Mouse (Mus musculus): ENCODE data around the gene Med18.
"Not testable (repeated sequence)": the region's sequence is repeated elsewhere in the genome, so short reads cannot be mapped to it uniquely, and the experiment has no call there.

Gene Med18

GRCm38 (mm10) chr4:132463430-132464254 lies at the start of gene Med18:
Gene Med18, minus strand, starts transcription at chr4:132463921.
- DNase-seq, result peak; percentile 90

GRCm38 (mm10) chr4:132512080-132512479 lies 48.4 kb upstream of the Med18 start:
- no peak for DNase-seq

DNA sequence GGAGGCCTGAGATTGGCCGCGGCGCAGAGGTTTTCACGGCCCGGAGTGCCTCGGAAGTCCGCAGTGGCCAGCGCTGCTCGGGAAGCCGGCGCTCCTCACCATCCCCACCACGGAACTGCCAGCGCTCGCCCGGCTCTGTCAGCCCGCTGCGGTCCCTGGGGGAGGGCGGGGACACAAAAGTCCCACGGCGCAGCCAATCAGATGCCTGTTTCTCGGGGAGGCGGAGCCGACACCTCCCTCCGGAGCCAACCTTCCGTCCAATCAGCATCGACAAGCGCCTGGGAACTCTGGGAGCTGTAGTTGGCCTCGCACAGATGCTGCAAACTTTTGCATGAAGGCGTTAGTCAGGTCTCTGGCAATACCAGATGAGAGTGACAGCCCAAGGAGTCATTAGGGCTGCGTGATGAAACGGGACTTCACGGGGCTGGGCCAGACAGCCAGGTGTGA lies 46.7 kb upstream of the Med18 start, which contains the start of gene Sesn2:
Sesn2 (minus strand) TSS at position 150 of the 447 bp plus-strand sequence.
- DNase-seq, result peak; percentile 91

- peak; percentile 63 for DNase-seq
Measured at GRCm38 (mm10) chr4:132509621-132510296, 46.0 kb upstream of the Med18 start.

- no peak for DNase-seq
Measured at GRCm38 (mm10) chr4:132507210-132507609, 43.5 kb upstream of the Med18 start.

- DNase-seq, result no peak
Measured at GRCm38 (mm10) chr4:132506250-132506649, 42.5 kb upstream of the Med18 start.

DNA sequence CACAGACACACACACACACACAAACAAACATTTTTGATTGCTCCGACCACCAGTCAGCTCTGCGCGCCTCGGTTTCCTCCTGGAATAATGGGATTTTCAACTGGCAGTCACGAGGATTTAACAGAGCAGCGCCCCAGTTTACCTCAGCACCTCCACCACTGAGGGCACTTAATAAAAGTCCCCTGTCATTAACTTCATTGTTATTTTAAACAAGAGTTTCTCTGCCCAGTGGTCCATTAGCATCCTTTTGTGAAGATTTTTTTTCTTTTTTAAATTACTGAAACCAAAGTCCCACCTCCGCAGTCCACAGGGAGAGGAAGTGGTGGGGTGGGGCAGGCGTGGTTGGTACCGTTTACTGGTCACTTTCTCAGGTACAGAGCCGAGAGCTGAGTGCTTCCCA lies 42.1 kb upstream of the Med18 start:
- no peak for DNase-seq

GRCm38 (mm10) chr4:132505034-132505738 lies 41.5 kb upstream of the Med18 start:
- DNase-seq, result no peak

GRCm38 (mm10) chr4:132503344-132503743 lies 39.6 kb upstream of the Med18 start:
- DNase-seq, result no peak

GRCm38 (mm10) chr4:132501639-132502038 lies 37.9 kb upstream of the Med18 start:
- no peak for DNase-seq

DNA sequence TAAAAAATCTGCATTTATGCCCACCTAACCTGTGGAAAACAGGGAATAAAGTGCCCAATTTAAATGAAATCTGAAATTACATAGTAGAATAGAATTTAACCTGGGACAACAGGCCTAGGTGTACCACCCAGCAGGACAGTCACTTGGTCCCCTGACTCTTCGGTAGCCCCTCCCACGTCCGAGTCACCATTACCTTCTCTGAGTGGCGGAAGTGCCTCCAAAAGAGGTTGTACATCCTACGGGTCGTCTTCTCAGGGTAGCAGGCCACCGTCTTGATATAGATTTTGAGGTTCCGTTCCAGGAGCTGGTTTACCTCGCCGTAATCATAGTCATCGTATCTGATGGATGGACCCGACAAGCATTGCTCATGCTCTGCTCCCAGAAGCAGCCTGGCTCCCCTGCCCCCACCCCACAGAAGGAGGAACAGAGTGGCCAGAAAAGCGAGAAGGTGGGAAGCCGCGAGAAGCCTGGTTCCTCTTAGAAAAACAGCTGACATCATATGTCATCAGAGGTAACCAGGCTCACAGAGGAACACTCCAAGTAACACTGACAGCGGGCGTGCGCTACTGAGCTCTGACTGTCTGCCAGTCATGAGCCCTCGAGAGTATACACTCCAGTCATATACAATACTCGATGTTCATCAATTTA lies 30.7 kb upstream of the Med18 start:
- no peak for DNase-seq

DNA sequence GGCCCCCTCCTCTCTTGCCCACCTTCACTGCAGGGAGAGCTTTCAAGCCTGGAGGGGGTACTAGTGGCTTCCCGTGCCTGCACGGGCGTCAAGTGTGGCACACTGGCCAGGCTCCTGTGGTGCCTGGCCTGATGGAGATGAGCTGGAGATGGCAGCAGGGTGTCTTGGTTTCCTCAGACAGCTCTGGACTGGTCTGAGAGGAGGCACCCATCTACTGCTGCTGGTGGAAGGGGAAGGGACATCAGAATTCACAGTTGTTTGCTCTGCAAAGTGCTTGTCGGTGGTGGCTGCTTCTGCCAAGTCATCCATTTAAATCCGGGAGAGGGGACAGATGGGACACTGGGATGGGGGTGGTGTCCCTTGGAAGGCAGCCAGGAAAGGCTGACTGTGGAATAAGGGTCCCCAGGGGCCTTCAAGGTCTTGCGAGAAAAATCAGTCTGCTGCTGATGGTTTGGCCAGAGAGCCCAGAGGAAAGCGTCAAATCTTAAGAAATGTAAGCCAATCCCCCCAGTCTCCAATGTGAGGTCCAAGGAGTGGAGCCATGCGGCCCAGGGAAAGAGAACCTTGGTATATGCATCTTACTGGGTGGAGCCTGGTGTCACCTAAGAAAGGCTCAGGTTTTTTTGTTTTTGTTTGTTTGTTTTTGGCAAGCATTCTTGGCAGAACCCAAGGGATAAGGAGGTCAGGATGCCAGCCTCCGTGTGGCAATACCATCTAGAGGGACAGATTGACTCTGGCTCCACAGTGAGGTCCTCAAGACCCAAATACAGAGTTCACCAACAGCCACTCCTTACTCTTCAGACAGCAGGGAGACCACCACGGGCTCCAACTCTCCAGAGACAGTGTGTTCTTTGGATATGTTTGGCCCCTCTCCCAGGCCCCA lies 28.7 kb upstream of the Med18 start:
- DNase-seq, result no peak

DNA sequence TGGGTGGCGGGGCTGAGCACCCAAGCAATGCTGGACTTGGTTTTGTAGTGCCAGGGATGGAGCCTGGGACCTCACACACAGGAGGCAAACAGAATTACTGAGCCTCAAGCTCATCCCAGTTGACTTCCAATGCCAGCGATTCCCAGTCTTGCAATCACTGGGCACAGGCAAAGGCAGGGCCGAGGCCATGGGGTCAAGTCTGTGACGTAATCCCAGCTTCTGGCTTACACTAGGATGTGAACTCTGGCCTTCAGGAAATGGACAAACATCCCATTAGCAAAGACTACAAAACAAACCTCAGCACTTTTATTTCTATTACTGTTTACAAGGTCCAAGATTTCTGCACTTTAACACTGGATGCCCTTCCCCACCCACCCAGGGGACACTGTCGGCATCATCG lies 28.0 kb upstream of the Med18 start:
- no peak for DNase-seq

- DNase-seq, result no peak
Measured at GRCm38 (mm10) chr4:132491057-132491456, 27.3 kb upstream of the Med18 start.

DNA sequence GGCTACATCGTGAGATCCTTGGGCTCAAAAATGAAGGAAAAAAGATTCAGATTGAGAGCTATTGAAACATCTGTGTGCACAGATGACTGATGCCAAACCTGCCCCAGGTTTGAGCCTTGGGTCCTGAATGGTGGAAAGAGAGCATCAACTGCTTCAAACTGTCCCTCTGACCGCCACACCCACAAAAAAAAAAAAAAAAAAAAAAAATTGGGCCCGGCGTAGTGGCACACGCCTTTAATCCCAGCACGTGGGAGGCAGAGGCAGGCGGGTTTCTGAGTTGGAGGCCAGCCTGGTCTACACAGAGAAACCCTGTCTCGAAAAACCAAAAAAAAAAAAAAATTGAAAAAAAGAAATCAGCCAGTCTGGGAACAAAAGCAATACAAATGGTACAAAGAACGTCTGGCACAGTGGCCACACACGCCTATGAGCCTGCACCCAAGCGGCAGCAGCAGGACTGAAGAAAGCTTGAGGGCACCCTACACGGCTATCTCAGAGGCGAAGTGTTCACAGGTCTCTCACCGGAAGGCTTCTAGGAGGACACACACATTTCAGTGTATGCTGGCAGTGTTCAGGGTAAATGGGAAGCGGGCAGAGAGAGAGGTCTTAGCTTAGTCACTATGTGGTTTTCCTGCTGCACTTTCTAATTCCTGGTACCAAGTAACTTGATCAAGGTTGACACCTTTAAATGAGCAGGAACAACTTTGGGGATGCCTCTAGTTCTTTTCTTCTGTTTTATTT lies 26.7 kb upstream of the Med18 start:
- no peak for DNase-seq

- DNase-seq, result no peak
Measured at GRCm38 (mm10) chr4:132488976-132489375, 25.3 kb upstream of the Med18 start.

GRCm38 (mm10) chr4:132488521-132488920 lies 24.8 kb upstream of the Med18 start:
- no peak for DNase-seq

DNA sequence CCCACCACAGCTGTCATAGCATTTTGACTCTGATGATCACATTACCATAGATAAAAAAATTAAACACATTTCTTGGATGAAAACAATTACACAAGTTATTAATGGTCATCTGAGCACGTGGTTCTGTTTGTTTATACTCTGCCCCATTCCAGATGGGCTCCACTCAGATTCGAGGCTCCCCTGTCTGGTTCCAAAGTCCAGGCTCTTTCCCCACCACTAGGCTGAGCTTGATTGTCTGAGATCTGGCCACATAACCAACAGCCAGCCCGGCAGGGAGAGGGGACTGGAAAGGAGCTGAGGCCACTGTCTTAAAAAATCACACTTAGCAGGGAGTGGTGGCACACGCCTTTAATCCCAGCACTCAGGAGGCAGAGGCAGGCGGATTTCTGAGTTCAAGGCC lies 21.1 kb upstream of the Med18 start:
- no peak for DNase-seq

DNA sequence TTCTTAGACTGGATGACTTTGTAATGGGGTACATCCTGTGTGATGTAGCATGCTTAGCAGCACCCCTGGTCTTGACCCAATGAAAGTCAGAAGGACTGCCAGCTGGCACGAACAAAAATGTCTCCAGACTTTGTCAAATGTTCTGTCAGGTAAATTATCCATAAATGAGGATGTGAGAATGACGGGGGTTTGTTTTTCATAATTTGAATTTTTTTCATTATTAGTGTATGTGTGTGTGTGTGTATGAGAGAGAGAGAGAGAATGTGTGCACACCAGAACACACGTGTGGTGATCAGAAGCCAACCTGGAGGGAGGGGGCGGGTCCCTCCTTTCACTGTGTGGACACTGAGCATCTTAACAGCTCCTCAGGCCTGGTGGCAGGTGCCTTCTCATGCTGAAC lies 20.5 kb upstream of the Med18 start:
- no peak for DNase-seq

DNA sequence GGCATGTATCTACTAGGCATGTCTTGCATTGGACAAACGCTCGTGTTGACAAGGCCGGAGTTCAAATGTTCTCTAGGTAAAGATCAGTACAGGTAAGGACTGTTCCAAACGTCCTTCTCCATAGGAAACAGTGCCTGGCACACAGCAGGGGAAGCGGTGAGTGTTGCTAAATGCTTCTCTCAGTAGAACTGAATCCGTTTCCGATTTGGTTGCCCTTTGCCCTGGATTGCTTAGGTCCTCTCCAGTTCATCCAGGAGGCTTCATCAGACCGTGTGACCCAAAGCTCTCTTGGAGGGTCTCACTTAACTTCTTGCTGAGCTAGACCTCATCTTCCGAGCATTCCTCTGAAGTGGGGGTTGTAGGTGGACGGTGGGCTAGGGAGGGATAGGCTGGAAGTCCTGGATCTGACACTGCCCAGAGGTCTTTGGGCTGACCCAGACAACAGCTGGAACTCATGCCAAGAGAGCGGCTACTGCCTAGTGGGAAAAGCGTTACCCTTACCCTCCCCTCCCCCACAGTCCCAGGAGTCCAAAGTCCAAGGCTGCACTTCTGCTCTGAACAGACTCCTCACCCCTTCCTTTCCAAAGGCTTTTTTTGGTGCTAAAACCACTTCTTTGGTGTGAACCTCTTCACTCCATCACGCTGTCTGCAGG lies 19.4 kb upstream of the Med18 start:
- DNase-seq, result no peak

DNA sequence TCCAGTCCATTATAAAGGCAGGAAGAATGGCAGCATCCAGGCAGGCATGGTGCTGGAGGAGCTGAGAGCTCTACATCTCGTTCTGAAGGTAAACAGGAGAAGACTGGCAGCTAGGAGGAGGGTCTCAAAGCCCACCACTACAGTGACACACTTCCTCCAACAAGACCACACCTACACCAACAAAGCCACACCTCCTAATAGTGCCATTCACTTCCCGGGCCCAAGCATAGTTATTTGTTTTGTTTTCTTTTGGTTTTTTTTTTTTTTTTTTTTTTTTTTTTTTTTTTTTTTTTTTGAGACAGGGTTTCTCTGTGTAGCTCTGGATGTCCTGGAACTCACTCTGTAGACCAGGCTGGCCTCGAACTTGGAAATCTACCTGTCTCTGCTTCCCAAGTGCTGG lies 18.4 kb upstream of the Med18 start:
- DNase-seq, result not testable (repeated sequence)
